Mouse (Mus musculus): ENCODE measurements around the gene Prdm15.
A peak's percentile ranks its signal among the peaks of the same experiment; 100 is the strongest.

The Prdm15 gene

DNA sequence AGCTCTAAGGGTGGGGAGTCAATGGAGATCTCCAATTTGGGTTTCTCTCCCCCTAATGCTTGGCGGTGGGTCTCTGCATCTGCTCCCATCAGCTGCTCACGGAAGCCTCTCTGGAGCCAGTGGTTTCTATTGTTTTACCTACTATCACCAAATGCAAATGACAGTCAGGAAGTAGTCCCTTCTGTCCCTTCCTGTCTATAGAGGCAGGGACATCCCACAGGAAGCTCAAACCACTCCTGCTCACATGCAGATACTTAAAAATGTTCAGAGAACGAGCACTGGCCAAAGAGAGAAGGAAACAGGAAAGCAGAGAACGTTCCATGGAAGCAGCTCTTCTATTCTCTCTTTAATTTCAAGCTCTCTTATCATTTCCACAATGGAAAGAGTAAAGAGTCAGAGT, 32.1 kb downstream of the Prdm15 start:
- DNase-seq (ENCODE audit: low read depth in 2 of 2, low spot score in 2 of 2): no peak

GRCm38 (mm10) chr16:97817414-97817813, 34.2 kb downstream of the Prdm15 start:
- DNase-seq (ENCODE audit: low read depth in 2 of 2, low spot score in 2 of 2): no peak

GRCm38 (mm10) chr16:97815269-97815668, 36.4 kb downstream of the Prdm15 start:
- no peak for DNase-seq (ENCODE audit: low read depth in 2 of 2, low spot score in 2 of 2)

GRCm38 (mm10) chr16:97814060-97814459, 37.6 kb downstream of the Prdm15 start:
- no peak for DNase-seq (ENCODE audit: low read depth in 2 of 2, low spot score in 2 of 2)

DNA sequence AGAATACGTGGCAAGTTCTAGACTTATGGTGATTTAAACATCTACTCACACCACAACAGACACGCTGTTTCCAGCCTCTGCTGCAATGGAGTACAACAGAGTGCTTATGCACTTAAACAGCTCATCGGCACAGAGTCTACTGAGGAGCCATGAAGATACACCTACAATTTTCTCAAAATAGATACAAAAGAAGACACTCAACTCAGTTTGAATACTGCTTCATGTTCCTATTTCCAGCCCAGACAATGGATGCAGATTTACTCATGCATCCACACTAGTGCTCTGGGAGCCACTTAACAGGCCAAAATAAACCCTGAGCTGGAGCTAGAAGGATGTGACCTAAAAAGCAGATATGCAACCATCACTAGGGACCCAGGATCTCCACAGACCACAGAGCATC, 42.8 kb downstream of the Prdm15 start:
- no peak for DNase-seq (ENCODE audit: low read depth in 2 of 2, low spot score in 2 of 2)

DNA sequence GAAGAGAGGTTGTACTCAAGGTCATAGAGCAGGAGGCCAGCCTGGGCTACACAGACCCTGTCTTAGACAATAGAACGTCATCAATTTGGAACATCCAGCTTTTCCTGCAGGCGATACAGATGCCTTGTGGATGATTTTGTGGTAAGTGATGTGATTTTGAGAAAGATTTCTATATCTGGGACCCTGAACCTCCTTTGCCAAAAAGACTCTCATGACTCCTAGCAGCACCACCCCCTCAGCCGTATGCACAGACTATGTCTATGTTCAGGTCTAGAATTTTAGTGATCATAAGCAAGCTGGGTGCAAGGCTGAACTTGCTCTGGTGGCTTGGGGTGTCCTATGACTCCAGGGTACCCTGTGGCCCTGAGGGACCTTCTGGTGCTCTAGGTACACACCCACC, 46.0 kb downstream of the Prdm15 start:
- DNase-seq (ENCODE audit: low read depth in 2 of 2, low spot score in 2 of 2): no peak

GRCm38 (mm10) chr16:97804680-97805547, 46.7 kb downstream of the Prdm15 start:
- DNase-seq (ENCODE audit: low read depth in 2 of 2, low spot score in 2 of 2): peak; percentile 9 to 29

DNA sequence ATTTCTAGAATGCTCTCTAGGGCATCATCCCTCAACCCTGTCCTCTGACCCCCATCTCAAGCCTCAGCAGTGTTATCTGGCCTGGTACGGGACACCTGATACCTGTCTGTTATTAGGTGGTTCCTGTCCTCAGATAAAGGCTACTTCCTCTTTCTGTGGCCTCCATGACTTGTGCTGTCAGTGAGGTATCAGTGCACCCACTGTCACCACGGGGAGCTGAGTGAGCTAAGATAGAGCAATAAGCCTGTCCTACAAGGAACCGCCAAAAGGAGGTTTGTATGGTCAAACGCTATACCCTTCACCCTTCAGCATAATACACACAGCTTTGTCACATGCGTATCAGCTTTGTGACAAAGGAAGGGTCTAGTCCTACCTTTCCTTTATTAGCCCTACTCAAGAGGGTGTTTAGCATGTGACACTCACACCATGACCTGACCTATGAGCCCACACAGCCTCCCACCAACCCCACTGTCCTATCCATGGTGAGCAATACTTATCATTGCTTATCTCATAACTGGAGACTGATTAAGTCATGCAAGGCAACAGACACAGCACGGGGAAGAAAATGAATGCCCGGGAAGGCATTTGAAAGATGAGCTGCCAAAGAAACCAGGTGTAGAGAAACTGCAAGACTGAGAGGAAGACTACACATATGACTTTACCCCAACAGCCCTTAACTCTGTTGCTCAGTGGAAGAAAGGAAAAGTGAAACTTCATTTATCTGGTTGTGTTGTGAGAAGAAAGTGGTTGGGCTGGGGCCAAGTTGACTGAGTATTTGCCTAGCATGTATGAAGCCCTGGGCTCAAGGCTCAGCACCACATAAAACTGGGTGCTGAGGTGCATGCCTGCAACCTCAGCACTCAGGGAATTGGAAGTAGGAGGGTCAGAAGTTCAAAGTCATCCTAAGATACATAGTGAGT, 53.4 kb downstream of the Prdm15 start:
- DNase-seq (ENCODE audit: low read depth in 2 of 2, low spot score in 2 of 2): no peak

DNA sequence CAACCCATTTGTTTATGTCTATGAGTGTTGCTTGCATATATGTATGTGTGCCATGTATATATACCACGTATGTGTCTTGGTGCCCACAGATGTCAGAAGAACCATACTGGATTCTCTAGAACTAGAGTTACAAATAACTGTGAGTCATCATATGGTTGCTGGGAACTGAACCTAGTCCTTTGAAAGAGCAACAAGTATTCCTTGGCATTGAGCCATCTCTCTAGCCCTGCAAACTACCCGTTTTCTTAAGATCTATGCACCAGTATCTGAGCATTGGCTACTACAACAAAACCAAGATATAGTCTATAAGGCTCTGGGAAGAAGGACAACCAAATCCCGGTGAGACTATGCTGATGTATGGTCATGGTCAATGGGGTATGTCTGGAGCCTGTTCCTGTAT, 54.4 kb downstream of the Prdm15 start:
- DNase-seq (ENCODE audit: low read depth in 2 of 2, low spot score in 2 of 2): no peak

GRCm38 (mm10) chr16:97794256-97794655, 57.4 kb downstream of the Prdm15 start:
- DNase-seq (ENCODE audit: low read depth in 2 of 2, low spot score in 2 of 2): no peak

DNA sequence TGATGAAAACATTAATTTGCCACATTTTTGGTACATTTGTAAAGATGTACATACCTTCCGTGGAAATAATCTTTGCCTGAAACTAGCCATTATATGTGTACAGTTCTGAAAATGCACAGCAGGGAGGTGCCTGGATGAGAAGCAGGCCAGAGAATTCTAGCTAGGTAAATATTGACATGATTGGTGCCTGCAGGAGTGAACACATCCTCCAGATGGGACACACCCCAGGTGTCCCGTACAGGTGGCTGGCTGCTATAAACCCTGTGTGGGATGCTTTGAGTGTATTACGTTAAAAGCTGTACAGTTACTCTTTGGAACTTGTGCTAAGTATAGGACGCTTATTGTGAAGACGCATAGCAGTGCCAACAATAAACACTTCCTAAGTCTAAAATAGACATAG, 68.6 kb downstream of the Prdm15 start:
- no peak for DNase-seq (ENCODE audit: low read depth in 2 of 2, low spot score in 2 of 2)

DNA sequence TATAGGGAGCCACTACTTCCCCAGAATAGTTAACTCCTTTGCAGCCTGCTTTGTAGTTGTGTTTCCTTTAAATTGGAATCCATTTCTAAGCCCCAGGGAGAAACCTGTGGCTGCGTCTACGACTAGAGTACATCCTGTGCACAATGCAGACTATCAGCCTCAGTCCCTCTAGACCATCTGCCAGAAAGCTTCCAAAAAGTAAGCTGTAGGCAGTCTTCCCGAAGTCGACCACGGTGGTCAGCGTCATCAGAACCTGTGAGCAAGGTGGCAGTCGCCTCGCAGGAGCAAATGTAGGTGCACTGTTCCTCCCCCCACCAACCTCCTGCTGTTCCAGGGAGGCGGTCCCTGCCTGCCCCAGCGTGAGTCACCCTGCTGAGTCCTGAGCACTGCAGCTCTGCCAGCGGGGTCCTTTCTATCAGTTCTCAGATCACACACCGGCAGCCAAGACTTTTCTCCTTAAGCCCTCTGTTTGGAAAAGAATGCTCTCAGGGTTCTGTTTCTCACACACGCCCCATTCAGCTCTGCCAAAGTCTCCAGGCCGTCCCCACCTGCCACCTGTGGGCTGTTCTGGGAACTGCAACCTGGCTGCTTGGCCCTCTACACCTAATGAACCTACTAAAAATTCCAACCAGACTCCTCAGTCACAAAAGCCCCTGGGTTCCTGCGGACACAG, 73.2 kb downstream of the Prdm15 start:
- peak; percentile 20 to 37 for DNase-seq (ENCODE audit: low read depth in 2 of 2, low spot score in 2 of 2)

DNA sequence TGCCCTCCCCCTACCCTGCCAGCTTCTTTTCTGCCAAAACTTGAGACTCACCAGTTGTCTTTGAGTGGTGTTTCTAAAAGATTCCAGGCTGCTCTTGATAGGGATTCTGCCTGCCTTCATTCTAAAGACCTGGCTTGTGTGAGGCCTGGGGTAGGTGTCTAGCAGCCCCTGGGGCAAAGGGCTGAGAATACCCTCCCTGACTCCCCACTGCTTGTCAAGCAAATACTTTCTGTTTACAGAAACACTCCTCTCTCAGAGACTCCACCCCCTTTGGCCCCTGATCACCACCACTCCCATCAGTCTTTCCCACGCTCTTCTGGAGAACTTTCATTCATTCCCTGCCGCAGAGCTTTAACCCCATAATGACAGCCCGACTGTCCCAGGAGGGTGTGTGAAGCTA, 85.1 kb downstream of the Prdm15 start:
- DNase-seq (ENCODE audit: low read depth in 2 of 2, low spot score in 2 of 2): no peak

DNA sequence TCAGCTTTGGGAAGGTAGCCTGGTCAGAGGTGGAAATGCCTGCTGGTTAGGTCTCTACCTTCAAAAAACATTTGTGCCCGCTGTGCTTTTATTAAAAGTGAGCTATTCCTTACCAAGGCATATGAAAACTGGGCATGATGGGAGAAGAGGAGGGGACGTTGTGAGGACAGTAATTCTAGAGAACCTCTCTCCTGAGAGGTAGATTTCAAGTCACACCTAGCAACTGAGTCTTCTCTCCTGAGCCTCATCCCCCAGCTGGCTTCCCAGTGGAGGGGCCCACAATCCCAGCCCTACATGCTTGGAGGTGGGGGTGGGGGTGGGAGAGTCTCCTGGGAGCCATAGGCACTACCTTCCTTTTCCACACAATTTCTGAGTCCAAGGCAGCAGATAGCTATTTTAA, 87.0 kb downstream of the Prdm15 start:
- DNase-seq (ENCODE audit: low read depth in 2 of 2, low spot score in 2 of 2): no peak

DNA sequence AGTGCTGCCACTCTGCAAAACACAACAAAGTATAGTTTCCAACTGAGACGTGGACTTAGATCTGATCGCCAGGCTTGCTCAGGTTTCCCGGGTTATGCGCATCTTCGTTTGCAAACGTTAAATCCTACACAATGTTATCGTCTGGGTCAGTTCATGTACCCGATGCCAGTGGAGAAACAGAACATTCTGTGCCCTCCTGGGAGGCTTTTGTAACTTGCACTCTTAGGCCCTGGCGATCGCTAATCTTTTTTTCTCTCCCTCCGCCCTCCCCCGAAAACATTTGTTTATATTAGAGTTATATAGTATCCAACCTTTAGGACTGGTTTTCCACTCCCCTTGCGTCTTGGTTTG, 87.7 kb downstream of the Prdm15 start:
- DNase-seq (ENCODE audit: low read depth in 2 of 2, low spot score in 2 of 2): no peak

GRCm38 (mm10) chr16:97763061-97763989, 88.3 kb downstream of the Prdm15 start, which contains the start of gene Ripk4:
Gene Ripk4 (minus strand): TSS chr16:97763787.
- DNase-seq (ENCODE audit: low read depth in 2 of 2, low spot score in 2 of 2): no peak

GRCm38 (mm10) chr16:97761782-97762181, 89.9 kb downstream of the Prdm15 start:
- no peak for DNase-seq (ENCODE audit: low read depth in 2 of 2, low spot score in 2 of 2)

- no peak for DNase-seq (ENCODE audit: low read depth in 2 of 2, low spot score in 2 of 2)
Observed at GRCm38 (mm10) chr16:97759681-97760080, 92.0 kb downstream of the Prdm15 start.

- no peak for DNase-seq (ENCODE audit: low read depth in 2 of 2, low spot score in 2 of 2)
Observed at GRCm38 (mm10) chr16:97758288-97758687, 93.4 kb downstream of the Prdm15 start.

GRCm38 (mm10) chr16:97756460-97756859, 95.2 kb downstream of the Prdm15 start:
- DNase-seq (ENCODE audit: low read depth in 2 of 2, low spot score in 2 of 2): no peak
